Mouse (Mus musculus) forebrain, embryonic 13.5 days (tissue): Measurements from ENCODE around the gene Stt3b. TPM values are rescaled to one million over a fixed set of nuclear protein-coding genes. Genes with fewer than 3 reads are reported as not detected.
"Not testable (repeated sequence)": the region's sequence is repeated elsewhere in the genome, so short reads cannot be mapped to it uniquely, and the experiment has no call there.

Experiments used
- ATAC-seq: fragments of 200-750 bp; cut with Nextera tagmentation; 2 replicates; pipeline ENCODE4 v1.8.0; 2017
- H3K27ac ChIP-seq: fragments of 300-500 bp; sonication (generic); 2 replicates; pipeline ENCODE4 v1.5.1; 2015; ENCODE audit warnings: inconsistent platforms, mild to moderate bottlenecking, moderate library complexity
- H3K27me3 ChIP-seq: fragments of 300-500 bp; sonication (generic); 2 replicates; pipeline ENCODE4 v1.6.1; 2015; ENCODE audit warnings: mild to moderate bottlenecking, inconsistent platforms
- H3K36me3 ChIP-seq: fragments of 300-500 bp; sonication (generic); 2 replicates; pipeline ENCODE4 v1.6.1; 2015; ENCODE audit warnings: mild to moderate bottlenecking, inconsistent platforms; ENCODE audit not compliant: poor library complexity, severe bottlenecking
- H3K4me1 ChIP-seq: fragments of 300-500 bp; sonication (generic); 2 replicates; pipeline ENCODE4 v1.6.1; 2015; ENCODE audit warnings: inconsistent platforms
- H3K4me2 ChIP-seq: fragments of 300-500 bp; sonication (generic); 2 replicates; pipeline ENCODE4 v1.6.1; 2015; ENCODE audit warnings: inconsistent platforms, mild to moderate bottlenecking, moderate library complexity
- H3K4me3 ChIP-seq: fragments of 300-500 bp; sonication (generic); 2 replicates; pipeline ENCODE4 v1.5.1; 2015; ENCODE audit warnings: mild to moderate bottlenecking, inconsistent platforms
- H3K9ac ChIP-seq: fragments of 300-500 bp; sonication (generic); 2 replicates; pipeline ENCODE4 v1.6.1; 2015; ENCODE audit warnings: mild to moderate bottlenecking, inconsistent platforms
- H3K9me3 ChIP-seq: fragments of 300-500 bp; sonication (generic); replicated peaks from 2 replicates; pipeline ENCODE4 v1.6.1; 2016; ENCODE audit warnings: inconsistent platforms
- WGBS: fragments of 180-500 bp; shearing (Covaris S2); methylation state at CpG from one replicate; pipeline ENCODE4 v1.1.7; 2015; 5-methylcytosine and 5-hydroxymethylcytosine counted together
- polyA plus RNA-seq: library from polyadenylated mRNA; unstranded; fragments of >200 nt; fragmentation: Nextera tagmentation; extraction: Ambion mirVana; gene quantifications from 2 replicates; pipeline ENCODE4 v1.2.1, GENCODE M21; 2015

Gene Stt3b
- polyA plus RNA-seq, 1 experiment from 2014 or later = 63.3 TPM

DNA sequence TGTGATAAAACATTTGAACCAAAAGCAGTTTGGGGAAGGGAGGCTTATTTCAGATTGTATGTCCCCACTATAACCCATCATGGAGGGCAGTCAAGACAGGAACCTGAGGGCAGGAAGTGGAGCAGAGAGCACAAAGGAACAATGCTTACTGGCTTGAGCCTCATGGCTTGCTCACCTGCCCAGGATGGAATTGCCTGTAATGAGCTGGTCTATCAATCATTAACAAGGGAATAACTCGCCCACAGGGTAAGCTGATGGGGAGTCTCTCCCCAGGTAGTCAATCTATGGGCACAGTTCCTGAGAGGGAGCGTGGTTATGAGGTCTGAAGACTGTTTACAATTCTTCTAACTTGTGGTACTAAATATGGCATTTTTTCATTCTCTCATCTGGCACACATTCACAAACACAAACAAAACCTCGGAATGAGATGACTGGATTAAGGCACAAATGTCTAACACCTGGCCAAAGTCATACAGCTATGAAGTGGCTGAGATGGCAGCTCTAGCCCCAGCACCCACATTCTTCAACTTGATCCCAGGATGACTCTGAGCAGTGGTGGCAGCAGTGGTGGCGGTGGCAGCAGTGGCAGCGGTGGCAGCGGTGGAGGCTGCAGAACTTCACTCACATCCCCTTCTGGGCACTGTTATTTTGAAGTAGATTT lies 22.3 kb downstream of the Stt3b start:
- H3K9ac ChIP-seq = no peak overlapping the region
- no peak overlapping the region for H3K4me3 ChIP-seq
- WGBS = 94% methylated on average over 6 of the region's 6 CpGs
- H3K27me3 ChIP-seq = no peaks in the 10 kb centered on the region
- no peak overlapping the region for H3K4me2 ChIP-seq
- H3K27ac ChIP-seq = no peak overlapping the region
- no peak for ATAC-seq
- peaks cover 22% of the 10 kb centered on the region for H3K4me1 ChIP-seq
- no peaks in the 10 kb centered on the region for H3K9me3 ChIP-seq
- no peaks in the 10 kb centered on the region for H3K36me3 ChIP-seq

DNA sequence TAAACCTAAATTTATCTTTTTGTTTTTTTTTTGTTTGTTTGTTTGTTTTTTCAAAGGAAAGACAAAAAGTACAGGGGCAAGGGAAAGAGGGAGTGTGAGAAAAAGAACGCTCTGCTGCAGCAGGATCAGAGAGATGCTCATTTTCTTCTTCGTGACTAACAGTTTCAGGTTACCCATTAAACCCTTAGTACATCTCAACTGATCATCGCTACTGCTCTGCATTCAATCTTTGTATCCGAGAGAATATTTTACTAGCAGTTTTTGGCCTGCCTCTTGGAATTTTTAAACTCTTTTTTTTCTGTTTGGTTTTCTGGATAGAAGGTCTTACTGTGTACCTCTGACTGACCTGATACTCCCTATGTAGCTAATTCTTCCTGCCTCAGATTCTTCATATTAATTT lies 25.8 kb downstream of the Stt3b start:
- no peak overlapping the region for H3K27ac ChIP-seq
- no peak for ATAC-seq

DNA sequence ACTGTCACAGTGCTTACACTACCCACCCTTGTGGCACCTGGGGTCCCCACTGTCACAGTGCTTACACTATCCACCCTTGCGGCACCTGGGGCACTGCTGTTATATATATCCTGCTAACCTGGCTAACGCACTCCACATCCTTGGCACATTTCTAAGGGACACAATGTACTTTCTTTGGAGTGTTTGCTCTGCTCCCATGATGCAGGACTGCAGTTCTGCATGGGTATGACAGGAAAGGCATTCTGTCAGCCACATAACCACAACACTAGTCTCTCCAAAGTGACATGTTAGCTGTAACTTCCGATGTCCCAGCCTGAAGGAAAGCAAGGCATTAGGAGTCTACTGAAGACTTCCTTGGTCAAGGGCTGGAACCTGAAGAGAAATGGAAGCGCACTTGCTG lies 26.8 kb downstream of the Stt3b start:
- H3K4me1 ChIP-seq = peaks cover 15% of the 10 kb centered on the region
- no peak for ATAC-seq
- WGBS = 95% methylated on average over 4 of the region's 4 CpGs
- H3K4me2 ChIP-seq = no peak overlapping the region
- H3K4me3 ChIP-seq = no peak overlapping the region
- peaks cover 18% of the 10 kb centered on the region for H3K36me3 ChIP-seq
- H3K27ac ChIP-seq = no peak overlapping the region
- H3K9ac ChIP-seq = no peak overlapping the region
- no peaks in the 10 kb centered on the region for H3K9me3 ChIP-seq
- no peaks in the 10 kb centered on the region for H3K27me3 ChIP-seq

More for the DNA sequence above, 25.8 kb downstream of the Stt3b start:
- H3K36me3 ChIP-seq = peaks cover 10% of the 10 kb centered on the region; the same call in 1 of the 2 replicates
- 86% methylated on average over 4 of the region's 4 CpGs for WGBS
- no peak overlapping the region for H3K4me2 ChIP-seq
- no peaks in the 10 kb centered on the region for H3K9me3 ChIP-seq
- H3K4me1 ChIP-seq = peaks cover 15% of the 10 kb centered on the region
- H3K4me3 ChIP-seq = no peak overlapping the region
- H3K27me3 ChIP-seq = no peaks in the 10 kb centered on the region
- H3K9ac ChIP-seq = no peak overlapping the region

DNA sequence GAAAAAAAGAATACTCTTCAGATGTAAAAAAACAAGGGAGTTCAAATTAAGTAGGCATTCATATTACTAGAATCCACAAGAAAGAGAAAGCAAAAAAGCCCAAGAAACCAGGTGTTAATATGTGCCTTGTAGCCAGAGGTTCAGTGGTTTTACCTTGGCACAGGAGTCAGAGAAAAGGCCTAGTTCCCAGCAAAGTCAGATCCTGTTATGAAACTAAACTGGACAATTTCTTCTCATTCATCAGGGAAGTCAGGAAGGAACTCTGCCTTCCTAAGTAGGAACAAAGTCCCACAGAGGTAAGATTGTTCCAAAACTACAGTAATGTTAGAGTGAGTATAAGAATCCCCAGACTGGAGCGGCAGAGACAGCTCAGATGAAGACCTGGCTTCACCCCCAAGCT lies 31.6 kb downstream of the Stt3b start:
- H3K4me3 ChIP-seq = no peak overlapping the region
- H3K4me1 ChIP-seq = 0 out of 2 replicates have a peak, but pooled peaks cover 3% of the 10 kb centered on the region
- H3K9me3 ChIP-seq = no peaks in the 10 kb centered on the region
- no peak overlapping the region for H3K9ac ChIP-seq
- no peak overlapping the region for H3K4me2 ChIP-seq
- ATAC-seq = no peak
- H3K36me3 ChIP-seq = peaks cover 50% of the 10 kb centered on the region
- H3K27me3 ChIP-seq = no peaks in the 10 kb centered on the region
- 97% methylated on average over 1 of the region's 1 CpGs for WGBS
- H3K27ac ChIP-seq = no peak overlapping the region

DNA sequence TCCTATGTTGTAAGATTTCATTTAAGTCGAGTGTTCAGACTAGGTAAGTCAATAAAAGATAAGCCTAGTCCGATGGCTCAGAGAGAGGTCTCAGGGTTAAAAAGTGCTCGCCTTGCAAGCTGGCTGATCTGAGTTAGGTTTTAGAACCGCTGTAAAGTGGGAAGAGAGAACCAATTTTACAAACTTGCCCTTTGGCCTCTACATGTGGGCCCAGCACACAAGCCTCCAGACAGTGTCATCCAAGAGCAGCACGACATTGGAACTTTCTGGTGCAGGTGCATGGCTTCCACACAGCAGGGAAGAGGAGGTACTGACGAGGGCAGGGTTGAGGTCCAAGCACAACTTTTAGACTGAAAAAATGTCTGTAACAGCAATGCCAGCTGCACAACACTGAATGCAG lies 35.4 kb downstream of the Stt3b start:
- peaks cover 49% of the 10 kb centered on the region for H3K36me3 ChIP-seq
- no peaks in the 10 kb centered on the region for H3K4me1 ChIP-seq
- no peak overlapping the region for H3K9ac ChIP-seq
- no peak overlapping the region for H3K4me3 ChIP-seq
- no peaks in the 10 kb centered on the region for H3K27me3 ChIP-seq
- no peaks in the 10 kb centered on the region for H3K9me3 ChIP-seq
- H3K4me2 ChIP-seq = no peak overlapping the region
- WGBS = 87% methylated on average over 6 of the region's 6 CpGs
- ATAC-seq = no peak
- H3K27ac ChIP-seq = no peak overlapping the region

DNA sequence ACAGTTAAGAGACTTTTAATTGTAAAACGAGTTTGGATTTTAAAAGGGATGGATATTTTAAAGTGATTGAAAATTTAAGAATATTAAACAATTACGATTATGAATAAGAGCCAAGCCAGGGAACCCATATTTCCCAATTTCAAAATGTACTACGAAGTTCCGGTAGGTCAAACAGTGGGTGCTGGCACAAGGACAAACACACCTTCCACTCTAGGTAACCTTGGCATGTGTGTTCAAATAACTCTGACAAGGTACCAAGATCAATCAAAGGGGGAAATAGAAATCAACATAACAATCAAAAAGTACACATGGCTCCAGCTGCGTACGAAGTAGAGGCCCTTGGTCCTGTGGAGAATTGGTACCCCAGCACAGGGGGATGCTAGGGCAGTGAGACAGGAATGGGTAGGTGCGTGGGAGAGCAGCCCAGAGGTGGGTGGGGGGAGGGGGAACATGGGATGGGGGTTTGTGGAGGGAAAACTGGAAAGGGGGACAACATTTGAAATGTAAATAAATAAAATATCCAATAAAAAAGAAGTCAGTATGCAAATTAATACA lies 37.0 kb downstream of the Stt3b start:
- H3K4me3 ChIP-seq = no peak overlapping the region
- no peaks in the 10 kb centered on the region for H3K27me3 ChIP-seq
- H3K4me1 ChIP-seq = no peaks in the 10 kb centered on the region
- no peak overlapping the region for H3K27ac ChIP-seq
- 96% methylated on average over 7 of the region's 7 CpGs for WGBS
- H3K4me2 ChIP-seq = no peak overlapping the region
- peaks cover 35% of the 10 kb centered on the region for H3K36me3 ChIP-seq
- ATAC-seq = no peak
- H3K9ac ChIP-seq = no peak overlapping the region
- H3K9me3 ChIP-seq = no peaks in the 10 kb centered on the region

DNA sequence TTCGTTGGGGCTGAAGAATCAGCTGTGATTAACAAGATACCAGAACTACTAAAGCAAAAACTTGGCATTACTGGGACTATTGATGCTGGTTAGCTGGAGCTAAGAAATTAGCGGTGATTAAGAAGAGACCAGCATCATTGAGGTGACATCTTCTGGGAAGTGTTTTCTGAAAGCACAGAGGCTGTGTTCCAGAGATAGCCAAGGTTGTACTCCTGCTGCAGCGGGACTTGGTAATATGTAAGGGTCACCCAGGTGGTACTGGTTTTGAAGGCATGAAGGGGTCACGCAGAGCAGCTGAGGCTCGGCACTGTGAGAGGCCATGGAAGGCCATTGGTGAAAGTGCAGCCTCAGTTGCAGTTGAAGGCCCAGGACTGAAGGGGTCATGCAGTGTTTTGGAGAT lies 37.8 kb downstream of the Stt3b start:
- H3K27me3 ChIP-seq, H3K4me1 ChIP-seq, H3K9ac ChIP-seq, H3K4me2 ChIP-seq, ATAC-seq, H3K4me3 ChIP-seq, H3K9me3 ChIP-seq, H3K27ac ChIP-seq: not testable (repeated sequence)
- WGBS = 95% methylated on average over 5 of the region's 5 CpGs
- H3K36me3 ChIP-seq = peaks cover 35% of the 10 kb centered on the region

DNA sequence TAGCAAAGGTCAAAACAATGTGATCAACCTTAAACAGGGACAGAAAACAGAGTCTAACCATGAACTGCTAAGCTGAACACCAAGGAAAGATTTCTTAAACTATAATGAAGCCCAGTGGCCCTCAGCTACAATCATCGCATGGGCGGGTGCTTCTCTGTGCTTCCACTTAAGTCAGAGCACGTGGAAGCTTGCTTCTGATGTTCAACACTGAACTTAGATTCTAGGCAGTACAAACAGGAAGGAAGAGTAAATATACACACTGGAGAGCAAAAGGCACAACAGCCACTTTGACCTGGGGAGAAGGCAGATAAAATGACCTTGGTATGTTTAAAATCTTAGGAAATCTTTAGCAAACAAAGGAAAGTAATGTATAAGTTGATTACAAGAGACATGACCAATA lies 38.7 kb downstream of the Stt3b start:
- H3K9me3 ChIP-seq = no peaks in the 10 kb centered on the region
- no peaks in the 10 kb centered on the region for H3K27me3 ChIP-seq
- peaks cover 32% of the 10 kb centered on the region for H3K36me3 ChIP-seq
- WGBS = 92% methylated on average over 3 of the region's 3 CpGs
- H3K9ac ChIP-seq = no peak overlapping the region
- H3K27ac ChIP-seq = no peak overlapping the region
- no peak overlapping the region for H3K4me2 ChIP-seq
- no peaks in the 10 kb centered on the region for H3K4me1 ChIP-seq
- ATAC-seq = no peak
- no peak overlapping the region for H3K4me3 ChIP-seq

DNA sequence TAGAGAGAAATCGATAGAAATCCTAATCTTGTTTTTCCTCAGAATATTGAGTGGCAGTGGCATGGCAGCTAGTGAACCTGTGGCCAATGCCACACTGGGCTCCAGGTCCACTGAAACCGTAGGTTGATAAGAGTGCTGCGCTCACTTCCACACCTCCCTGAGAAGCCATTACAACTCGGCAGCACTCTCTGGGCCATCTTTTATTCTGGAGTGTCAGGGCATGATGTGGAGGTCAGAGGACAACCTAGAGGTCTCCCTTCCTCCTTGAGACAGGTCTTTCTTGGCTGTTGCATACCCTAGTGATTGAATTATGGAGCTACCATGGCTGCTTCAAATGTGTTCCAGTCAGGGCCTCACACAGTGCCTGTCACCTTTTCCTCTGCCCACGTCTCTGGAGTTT lies 48.3 kb downstream of the Stt3b start:
- Histone ChIP-seq H3K4me1 (no peaks in the 10 kb centered on the region), H3K4me3 (no peak overlapping the region), H3K9me3 (no peaks in the 10 kb centered on the region), H3K27ac (no peak overlapping the region), H3K27me3 (no peaks in the 10 kb centered on the region), H3K36me3 (peaks cover 37% of the 10 kb centered on the region), H3K4me2 (no peak overlapping the region), H3K9ac (no peak overlapping the region)
- 80% methylated on average over 5 of the region's 5 CpGs for WGBS
- ATAC-seq = no peak

DNA sequence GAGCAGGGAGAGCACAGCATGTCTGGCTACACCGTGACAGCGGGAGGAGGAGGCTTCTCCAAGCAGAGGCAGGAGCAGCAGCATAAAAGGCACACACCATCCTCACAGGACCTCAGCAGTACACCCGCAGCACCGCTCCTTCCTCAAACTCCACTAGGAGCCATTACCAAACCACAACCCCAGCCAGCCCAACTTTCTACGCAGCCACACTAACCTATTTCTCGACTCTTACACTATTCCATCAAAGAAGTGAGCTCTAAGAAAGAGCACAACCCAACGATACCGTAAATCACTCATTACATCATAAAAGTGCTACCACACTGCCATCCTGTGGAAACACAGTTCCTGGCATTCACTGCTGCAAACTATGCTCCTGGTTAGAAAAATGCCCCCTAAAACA lies 48.8 kb downstream of the Stt3b start:
- 81% methylated on average over 8 of the region's 8 CpGs for WGBS
- no peak for ATAC-seq

DNA sequence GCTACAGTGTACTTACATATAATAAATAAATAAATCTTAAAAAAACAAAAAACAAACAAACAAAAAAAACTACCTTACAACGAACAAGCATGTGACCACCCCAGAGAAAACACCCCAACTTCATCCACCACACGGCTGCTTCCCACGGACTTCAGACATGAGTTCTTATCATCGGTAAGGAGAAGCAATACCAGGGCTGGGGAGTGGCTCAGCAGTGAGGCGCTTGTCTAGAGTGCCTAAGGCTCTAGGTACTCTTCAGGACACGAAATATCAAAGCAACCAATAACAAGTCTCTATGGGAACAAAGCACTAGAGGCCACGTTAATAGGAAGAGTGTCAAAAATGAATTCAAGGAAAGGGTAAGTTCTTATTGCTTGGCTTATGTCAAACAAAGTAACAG lies 49.8 kb downstream of the Stt3b start:
- no peak overlapping the region for H3K4me3 ChIP-seq
- H3K27me3 ChIP-seq = no peaks in the 10 kb centered on the region
- H3K36me3 ChIP-seq = peaks cover 42% of the 10 kb centered on the region
- no peak for ATAC-seq
- H3K9me3 ChIP-seq = no peaks in the 10 kb centered on the region
- WGBS = 90% methylated on average over 7 of the region's 7 CpGs
- no peak overlapping the region for H3K4me2 ChIP-seq
- no peak overlapping the region for H3K27ac ChIP-seq
- H3K9ac ChIP-seq = no peak overlapping the region
- H3K4me1 ChIP-seq = no peaks in the 10 kb centered on the region

More for the DNA sequence above, 48.8 kb downstream of the Stt3b start:
- Histone ChIP-seq H3K36me3 (peaks cover 42% of the 10 kb centered on the region), H3K4me2 (no peak overlapping the region), H3K27ac (no peak overlapping the region), H3K9ac (no peak overlapping the region), H3K9me3 (no peaks in the 10 kb centered on the region), H3K4me3 (no peak overlapping the region), H3K4me1 (no peaks in the 10 kb centered on the region), H3K27me3 (no peaks in the 10 kb centered on the region)

DNA sequence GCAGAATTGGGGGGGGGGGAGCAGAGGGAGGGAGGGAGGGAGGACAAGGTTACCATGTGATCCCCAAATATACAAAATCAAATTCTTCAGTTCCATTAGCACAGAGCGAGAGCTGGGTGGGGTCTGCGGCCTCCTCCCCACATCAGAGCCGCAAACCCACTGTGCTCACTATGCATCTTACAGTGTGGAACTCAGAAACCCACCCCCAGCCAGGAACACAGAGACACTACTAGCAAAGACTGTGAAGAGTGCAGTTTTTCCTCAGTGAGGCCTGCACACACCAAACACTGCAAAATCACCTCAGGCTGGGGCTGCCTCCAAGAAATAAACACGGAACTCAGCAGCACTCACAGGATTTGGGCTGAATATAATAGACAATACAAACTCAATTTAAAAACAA lies 50.4 kb downstream of the Stt3b start:
- 84% methylated on average over 4 of the region's 4 CpGs for WGBS
- Histone ChIP-seq H3K36me3 (peaks cover 42% of the 10 kb centered on the region), H3K4me3 (no peak overlapping the region), H3K27me3 (no peaks in the 10 kb centered on the region), H3K9ac (no peak overlapping the region), H3K4me1 (no peaks in the 10 kb centered on the region), H3K4me2 (no peak overlapping the region), H3K27ac (no peak overlapping the region), H3K9me3 (no peaks in the 10 kb centered on the region)
- ATAC-seq = no peak

DNA sequence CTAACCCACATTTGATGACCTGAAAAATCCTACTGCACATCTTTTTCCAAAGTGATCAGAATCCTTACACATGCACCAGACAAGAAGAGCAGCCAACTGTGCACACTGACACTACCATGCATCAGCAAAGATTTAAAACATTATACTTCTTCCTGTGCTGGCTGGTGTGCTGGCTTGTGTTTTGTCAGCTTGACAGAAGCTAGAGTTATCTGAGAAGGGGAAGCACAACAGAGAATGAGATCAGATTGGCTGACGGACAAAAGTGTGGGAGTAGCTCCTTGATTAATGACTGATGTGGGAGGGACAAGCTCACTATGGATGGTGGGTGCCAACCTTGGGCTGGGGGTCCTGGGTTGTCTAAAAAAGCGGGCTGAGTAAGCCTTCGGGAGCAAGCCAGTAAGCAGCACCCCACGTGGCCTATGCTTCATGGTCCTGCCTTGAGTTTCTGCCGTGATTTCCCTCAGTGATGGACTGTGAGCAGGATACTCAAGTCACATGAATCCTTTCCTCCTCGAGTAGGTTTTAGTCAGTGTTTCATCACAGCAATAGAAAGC lies 52.4 kb downstream of the Stt3b start:
- no peaks in the 10 kb centered on the region for H3K4me1 ChIP-seq
- WGBS = 89% methylated on average over 6 of the region's 6 CpGs
- H3K36me3 ChIP-seq = peaks cover 51% of the 10 kb centered on the region
- no peak overlapping the region for H3K27ac ChIP-seq
- H3K4me2 ChIP-seq = no peak overlapping the region
- H3K4me3 ChIP-seq = no peak overlapping the region
- no peak for ATAC-seq
- H3K9ac ChIP-seq = no peak overlapping the region
- H3K9me3 ChIP-seq = no peaks in the 10 kb centered on the region
- H3K27me3 ChIP-seq = no peaks in the 10 kb centered on the region
